Mouse (Mus musculus) ovary, adult 18-20 months (tissue): ENCODE measurements around the gene Stpg1.

Experiments used
- DNase-seq: peaks from one replicate; pipeline ENCODE4 v3.0.0; 2022; ENCODE audit warnings: low spot score, mixed read lengths

The Stpg1 gene

GRCm38 (mm10) chr4:135513865-135514264 lies 19.3 kb downstream of the Stpg1 start:
- DNase-seq = no peak

- DNase-seq = no peak
Observed at GRCm38 (mm10) chr4:135514925-135515324, 20.3 kb downstream of the Stpg1 start.

GRCm38 (mm10) chr4:135516351-135517316 lies 22.0 kb downstream of the Stpg1 start:
- no peak for DNase-seq

- DNase-seq = no peak
Observed at GRCm38 (mm10) chr4:135518135-135518534, 23.5 kb downstream of the Stpg1 start.

GRCm38 (mm10) chr4:135520421-135520820 lies 25.8 kb downstream of the Stpg1 start:
- no peak for DNase-seq

- DNase-seq = no peak
Observed at GRCm38 (mm10) chr4:135523939-135524338, 29.3 kb downstream of the Stpg1 start.

- DNase-seq = no peak
Observed at GRCm38 (mm10) chr4:135525057-135525456, 30.5 kb downstream of the Stpg1 start.

- no peak for DNase-seq
Observed at GRCm38 (mm10) chr4:135526039-135526710, 31.6 kb downstream of the Stpg1 start.

- no peak for DNase-seq
Observed at GRCm38 (mm10) chr4:135530270-135530669, 35.7 kb downstream of the Stpg1 start.

- DNase-seq = no peak
Observed at GRCm38 (mm10) chr4:135531236-135531635, 36.6 kb downstream of the Stpg1 start.

GRCm38 (mm10) chr4:135531771-135532613 lies 37.4 kb downstream of the Stpg1 start:
- no peak for DNase-seq

GRCm38 (mm10) chr4:135533001-135533400 lies 38.4 kb downstream of the Stpg1 start:
- DNase-seq = no peak

- no peak for DNase-seq
Observed at GRCm38 (mm10) chr4:135535021-135535420, 40.4 kb downstream of the Stpg1 start.

- no peak for DNase-seq
Observed at GRCm38 (mm10) chr4:135539056-135539455, 44.5 kb downstream of the Stpg1 start.

GRCm38 (mm10) chr4:135540057-135540456 lies 45.5 kb downstream of the Stpg1 start:
- DNase-seq = no peak

GRCm38 (mm10) chr4:135544284-135544683 lies 49.7 kb downstream of the Stpg1 start:
- no peak for DNase-seq

GRCm38 (mm10) chr4:135545080-135545511 lies 50.5 kb downstream of the Stpg1 start:
- DNase-seq = no peak

GRCm38 (mm10) chr4:135546008-135546407 lies 51.4 kb downstream of the Stpg1 start:
- DNase-seq = no peak

- no peak for DNase-seq
Observed at GRCm38 (mm10) chr4:135546793-135547192, 52.2 kb downstream of the Stpg1 start.

GRCm38 (mm10) chr4:135547551-135547950 lies 53.0 kb downstream of the Stpg1 start:
- no peak for DNase-seq

GRCm38 (mm10) chr4:135548108-135548507 lies 53.5 kb downstream of the Stpg1 start:
- DNase-seq = no peak

- no peak for DNase-seq
Observed at GRCm38 (mm10) chr4:135548521-135549077, 54.0 kb downstream of the Stpg1 start.
